Mouse (Mus musculus): ENCODE measurements at regions not wholly inside any gene's neighbourhood (a gene's known extent, or its start where the extent isn't known, plus 50 kb on each side); places are given as distances from the start of the nearest gene placed in this dataset.

DNA sequence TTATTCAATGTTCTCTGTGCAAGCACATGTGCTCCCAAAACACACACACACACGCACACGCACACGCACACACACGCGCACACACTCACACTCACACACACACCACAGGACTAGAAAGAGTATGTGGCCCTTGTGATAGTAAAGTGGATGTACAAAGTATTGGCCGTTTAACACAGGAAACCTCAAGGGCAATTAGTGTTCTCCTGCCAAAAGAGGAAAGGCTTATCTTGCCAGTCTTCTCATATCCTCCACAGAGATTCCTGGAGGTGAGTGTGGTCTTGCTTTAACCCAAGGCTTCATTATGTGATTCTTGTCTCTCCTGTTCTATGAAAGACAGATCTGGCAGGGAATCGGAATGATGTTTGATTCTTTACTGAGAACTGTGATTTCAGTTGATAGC is 2810.5 kb upstream of the Gm7489 start:
- TF ChIP-seq CTCF (IDR thresholded peaks at IDR 0.05; ENCODE audit: control insufficient read depth, insufficient read depth, insufficient read length) (no peak), USF1 (IDR thresholded peaks at IDR 0.05; ENCODE audit: low read depth) (no peak), MAX (IDR thresholded peaks at IDR 0.05) (no peak), FOSL1 (IDR thresholded peaks at IDR 0.05; ENCODE audit: insufficient read depth, low read length, poor library complexity, severe bottlenecking) (no peak)
